Mouse (Mus musculus) limb, embryonic 12.5 days (tissue): Measurements from ENCODE around the gene Lrrc31. TPM values are rescaled to one million over a fixed set of nuclear protein-coding genes. Genes with fewer than 3 reads are reported as not detected.

Experiments
- ATAC-seq: fragments of 200-750 bp; cut with Nextera tagmentation; 2 replicates; pipeline ENCODE4 v1.8.0; 2017; ENCODE audit warnings: low read depth, moderate TSS enrichment; ENCODE audit not compliant: insufficient number of reproducible peaks, insufficient read depth, low FRiP score, low TSS enrichment
- H3K27ac ChIP-seq: fragments of 300-500 bp; sonication (generic); 2 replicates; pipeline ENCODE4 v1.5.1; 2016; ENCODE audit warnings: mild to moderate bottlenecking, moderate library complexity
- H3K27me3 ChIP-seq: fragments of 300-500 bp; sonication (generic); 2 replicates; pipeline ENCODE4 v1.6.1; 2016; ENCODE audit warnings: mild to moderate bottlenecking, moderate library complexity
- H3K36me3 ChIP-seq: fragments of 300-500 bp; sonication (generic); 2 replicates; pipeline ENCODE4 v1.6.1; 2016; ENCODE audit warnings: mild to moderate bottlenecking, moderate library complexity
- H3K4me1 ChIP-seq: fragments of 300-500 bp; sonication (generic); replicated peaks from 2 replicates; pipeline ENCODE4 v1.6.1; 2016
- H3K4me2 ChIP-seq: fragments of 300-500 bp; sonication (generic); 2 replicates; pipeline ENCODE4 v1.6.1; 2016; ENCODE audit warnings: mild to moderate bottlenecking, moderate library complexity
- H3K4me3 ChIP-seq: fragments of 300-500 bp; sonication (generic); replicated peaks from 2 replicates; pipeline ENCODE4 v1.5.1; 2016; ENCODE audit warnings: mild to moderate bottlenecking
- H3K9ac ChIP-seq: fragments of 300-500 bp; sonication (generic); replicated peaks from 2 replicates; pipeline ENCODE4 v1.6.1; 2016; ENCODE audit warnings: mild to moderate bottlenecking, moderate library complexity
- H3K9me3 ChIP-seq: fragments of 300-500 bp; sonication (generic); 2 replicates; pipeline ENCODE4 v1.6.1; 2016; ENCODE audit warnings: mild to moderate bottlenecking, moderate library complexity
- WGBS: fragments of 180-500 bp; shearing (Covaris S2); methylation state at CpG from one replicate; pipeline ENCODE4 v1.1.7; 2016; 5-methylcytosine and 5-hydroxymethylcytosine counted together
- polyA plus RNA-seq: library from polyadenylated mRNA; unstranded; fragments of >200 nt; fragmentation: Nextera tagmentation; extraction: Ambion mirVana; gene quantifications from 2 replicates; pipeline ENCODE4 v1.2.1, GENCODE M21; 2016

Lrrc31 gene
- polyA plus RNA-seq, 1 experiment from 2014 or later = not detected

- Histone ChIP-seq H3K4me2 (no peak overlapping the region), H3K4me1 (no peaks in the 10 kb centered on the region), H3K27me3 (no peaks in the 10 kb centered on the region), H3K27ac (no peak overlapping the region), H3K9me3 (no peaks in the 10 kb centered on the region), H3K4me3 (no peak overlapping the region), H3K36me3 (no peaks in the 10 kb centered on the region), H3K9ac (no peak overlapping the region)
- 35% methylated on average over 5 of the region's 5 CpGs for WGBS
- no peak for ATAC-seq
Observed at GRCm38 (mm10) chr3:30723179-30723578, 23.5 kb upstream of the Lrrc31 start.

DNA sequence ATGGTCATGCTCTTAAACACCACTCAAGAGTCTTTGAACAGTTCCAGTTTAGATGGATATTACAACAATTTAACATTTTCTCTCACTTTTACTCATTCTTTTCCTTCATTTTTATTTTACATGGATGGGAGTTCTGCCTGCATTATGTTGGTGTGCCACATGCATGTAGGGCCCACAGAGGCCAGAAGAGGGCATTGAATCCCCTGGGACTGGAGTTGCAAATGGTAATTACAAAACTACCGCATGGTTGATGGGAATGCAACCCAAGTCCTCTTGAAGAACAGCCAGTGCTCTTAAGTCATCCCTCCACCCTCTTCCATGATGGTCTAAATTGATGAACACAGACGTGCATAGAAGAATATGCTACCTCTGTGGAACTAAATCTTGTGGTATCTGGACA is 22.8 kb upstream of the Lrrc31 start:
- Histone ChIP-seq H3K9me3 (no peaks in the 10 kb centered on the region), H3K4me3 (no peak overlapping the region), H3K36me3 (no peaks in the 10 kb centered on the region), H3K27me3 (no peaks in the 10 kb centered on the region), H3K4me2 (no peak overlapping the region), H3K4me1 (no peaks in the 10 kb centered on the region), H3K9ac (no peak overlapping the region), H3K27ac (no peak overlapping the region)
- WGBS = 73% methylated on average over 2 of the region's 2 CpGs
- ATAC-seq = no peak

- WGBS = 80% methylated on average over 4 of the region's 4 CpGs
- ATAC-seq = no peak
- no peak overlapping the region for H3K27ac ChIP-seq
- no peak overlapping the region for H3K9ac ChIP-seq
- no peaks in the 10 kb centered on the region for H3K9me3 ChIP-seq
- H3K27me3 ChIP-seq = no peaks in the 10 kb centered on the region
- no peak overlapping the region for H3K4me2 ChIP-seq
- H3K4me1 ChIP-seq = no peaks in the 10 kb centered on the region
- H3K36me3 ChIP-seq = no peaks in the 10 kb centered on the region
- H3K4me3 ChIP-seq = no peak overlapping the region
Observed at GRCm38 (mm10) chr3:30722036-30722435, 22.4 kb upstream of the Lrrc31 start.

GRCm38 (mm10) chr3:30718649-30719048 is 19.0 kb upstream of the Lrrc31 start:
- no peak overlapping the region for H3K4me3 ChIP-seq

DNA sequence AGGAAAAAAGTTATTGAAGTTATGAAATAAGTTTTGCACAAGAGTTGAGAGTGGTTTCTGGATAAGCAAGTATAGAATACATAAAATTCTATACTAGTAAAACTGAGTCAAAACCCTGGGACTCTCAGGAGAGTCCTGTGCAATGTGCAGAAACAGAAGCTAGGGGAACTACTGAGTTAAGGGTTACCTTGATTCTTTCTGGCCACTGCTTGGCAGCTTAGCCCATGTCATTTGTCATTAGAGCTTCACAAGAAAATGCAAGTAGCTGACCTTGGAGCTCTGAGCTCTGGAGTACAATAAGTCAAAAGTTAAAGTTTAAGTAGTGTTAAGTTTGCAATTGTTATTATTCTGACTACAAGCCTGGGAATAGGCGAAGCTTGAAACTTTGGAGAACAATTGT is 13.7 kb upstream of the Lrrc31 start:
- ATAC-seq = no peak
- no peak overlapping the region for H3K4me3 ChIP-seq
- H3K4me1 ChIP-seq = no peaks in the 10 kb centered on the region
- no peaks in the 10 kb centered on the region for H3K9me3 ChIP-seq
- 88% methylated on average over 1 of the region's 1 CpGs for WGBS
- H3K4me2 ChIP-seq = no peak overlapping the region
- no peaks in the 10 kb centered on the region for H3K36me3 ChIP-seq
- no peaks in the 10 kb centered on the region for H3K27me3 ChIP-seq
- no peak overlapping the region for H3K27ac ChIP-seq
- no peak overlapping the region for H3K9ac ChIP-seq

More at GRCm38 (mm10) chr3:30718649-30719048, 19.0 kb upstream of the Lrrc31 start:
- Histone ChIP-seq H3K9me3 (no peaks in the 10 kb centered on the region), H3K4me2 (no peak overlapping the region), H3K27ac (no peak overlapping the region), H3K9ac (no peak overlapping the region), H3K27me3 (no peaks in the 10 kb centered on the region), H3K36me3 (no peaks in the 10 kb centered on the region), H3K4me1 (no peaks in the 10 kb centered on the region)
- no peak for ATAC-seq
- WGBS = 85% methylated on average over 3 of the region's 3 CpGs

DNA sequence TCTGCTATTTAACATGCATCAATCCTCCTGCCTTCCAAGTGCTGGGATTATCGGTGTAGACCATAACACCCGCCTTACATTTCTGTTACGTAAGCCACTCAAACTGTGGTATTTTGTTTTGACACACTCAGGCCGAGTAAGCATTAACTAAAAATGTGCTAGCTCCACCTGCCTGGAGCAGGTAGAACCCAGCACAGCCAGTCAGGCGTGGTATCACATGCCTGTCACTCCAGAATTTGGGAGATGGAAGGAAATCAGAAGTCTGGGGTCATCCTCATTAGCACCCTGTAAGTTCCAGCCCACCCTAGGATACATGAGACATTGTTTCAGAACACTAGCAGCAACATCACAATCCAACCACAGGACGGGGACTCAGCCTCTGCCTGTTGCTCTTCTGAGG is 10.5 kb upstream of the Lrrc31 start:
- no peak for ATAC-seq
- Histone ChIP-seq H3K9ac (no peak overlapping the region), H3K27me3 (no peaks in the 10 kb centered on the region), H3K4me3 (no peak overlapping the region), H3K4me2 (no peak overlapping the region), H3K36me3 (no peaks in the 10 kb centered on the region), H3K27ac (no peak overlapping the region), H3K4me1 (no peaks in the 10 kb centered on the region), H3K9me3 (no peaks in the 10 kb centered on the region)
- WGBS = 83% methylated on average over 6 of the region's 6 CpGs

DNA sequence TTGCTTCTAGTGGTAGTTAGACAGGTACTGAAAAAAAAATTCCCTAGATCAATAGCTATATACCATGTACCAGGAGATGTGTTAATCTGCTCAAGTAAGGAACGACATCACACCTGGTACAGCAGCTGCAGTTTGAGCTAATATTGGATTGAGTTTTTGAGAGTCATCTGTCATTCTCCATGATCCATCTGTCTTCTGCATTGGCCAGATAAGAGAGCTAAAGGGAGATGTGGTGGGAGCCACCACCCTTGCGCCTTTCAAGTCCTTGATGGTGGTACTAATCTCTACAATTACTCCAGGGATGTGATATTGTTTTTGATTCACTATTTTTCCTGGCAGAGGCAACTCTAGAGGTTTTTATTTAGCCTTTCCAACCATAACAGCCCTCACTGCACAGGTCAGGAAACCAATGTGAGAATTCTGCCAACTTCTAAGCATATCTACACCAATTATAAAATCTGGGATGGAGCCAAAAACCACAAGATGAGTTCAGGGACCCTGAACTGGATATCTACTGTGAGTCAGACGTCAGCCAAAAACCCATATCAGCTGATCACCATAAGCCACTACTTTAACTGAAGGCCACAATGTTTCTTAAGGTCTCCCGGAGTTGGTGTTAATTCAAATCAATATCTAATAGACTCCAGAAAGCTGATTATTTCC is 7.1 kb upstream of the Lrrc31 start:
- ATAC-seq = no peak
- Histone ChIP-seq H3K27ac (no peak overlapping the region), H3K36me3 (no peaks in the 10 kb centered on the region), H3K9ac (no peak overlapping the region), H3K9me3 (no peaks in the 10 kb centered on the region), H3K27me3 (no peaks in the 10 kb centered on the region), H3K4me2 (no peak overlapping the region), H3K4me3 (no peak overlapping the region), H3K4me1 (no peaks in the 10 kb centered on the region)
- 86% methylated on average over 4 of the region's 4 CpGs for WGBS

- Histone ChIP-seq H3K9ac (no peak overlapping the region), H3K27ac (no peak overlapping the region), H3K9me3 (no peaks in the 10 kb centered on the region), H3K4me3 (no peak overlapping the region), H3K4me2 (no peak overlapping the region), H3K27me3 (no peaks in the 10 kb centered on the region), H3K36me3 (no peaks in the 10 kb centered on the region), H3K4me1 (no peaks in the 10 kb centered on the region)
- WGBS = 85% methylated on average over 3 of the region's 3 CpGs
- ATAC-seq = no peak
Observed at GRCm38 (mm10) chr3:30705977-30706376, 6.3 kb upstream of the Lrrc31 start.

- no peak overlapping the region for H3K4me2 ChIP-seq
- H3K36me3 ChIP-seq = no peaks in the 10 kb centered on the region
- no peaks in the 10 kb centered on the region for H3K27me3 ChIP-seq
- H3K27ac ChIP-seq = no peak overlapping the region
- 61% methylated on average over 4 of the region's 4 CpGs for WGBS
- no peak overlapping the region for H3K4me3 ChIP-seq
- no peak for ATAC-seq
- no peaks in the 10 kb centered on the region for H3K4me1 ChIP-seq
- H3K9ac ChIP-seq = no peak overlapping the region
- H3K9me3 ChIP-seq = no peaks in the 10 kb centered on the region
Observed at GRCm38 (mm10) chr3:30697891-30698290, 1.8 kb downstream of the Lrrc31 start.

- ATAC-seq = no peak
- H3K9me3 ChIP-seq = no peaks in the 10 kb centered on the region
- 14% methylated on average over 2 of the region's 2 CpGs for WGBS
Observed at GRCm38 (mm10) chr3:30696346-30696745, 3.3 kb downstream of the Lrrc31 start.

GRCm38 (mm10) chr3:30695661-30696060 is 4.0 kb downstream of the Lrrc31 start:
- Histone ChIP-seq H3K27me3 (no peaks in the 10 kb centered on the region), H3K27ac (no peak overlapping the region), H3K9ac (no peak overlapping the region), H3K9me3 (no peaks in the 10 kb centered on the region), H3K4me2 (no peak overlapping the region), H3K4me1 (no peaks in the 10 kb centered on the region), H3K4me3 (no peak overlapping the region), H3K36me3 (no peaks in the 10 kb centered on the region)
- WGBS = 93% methylated on average over 2 of the region's 2 CpGs
- ATAC-seq = no peak

More at GRCm38 (mm10) chr3:30696346-30696745, 3.3 kb downstream of the Lrrc31 start:
- no peaks in the 10 kb centered on the region for H3K27me3 ChIP-seq
- no peak overlapping the region for H3K27ac ChIP-seq
- no peak overlapping the region for H3K4me3 ChIP-seq
- no peaks in the 10 kb centered on the region for H3K36me3 ChIP-seq
- no peaks in the 10 kb centered on the region for H3K4me1 ChIP-seq
- no peak overlapping the region for H3K4me2 ChIP-seq
- no peak overlapping the region for H3K9ac ChIP-seq

- WGBS = 67% methylated on average over 7 of the region's 7 CpGs
- no peaks in the 10 kb centered on the region for H3K36me3 ChIP-seq
- H3K27me3 ChIP-seq = no peaks in the 10 kb centered on the region
- H3K9ac ChIP-seq = no peak overlapping the region
- H3K4me2 ChIP-seq = no peak overlapping the region
- H3K4me1 ChIP-seq = no peaks in the 10 kb centered on the region
- no peak for ATAC-seq
- no peak overlapping the region for H3K4me3 ChIP-seq
- no peak overlapping the region for H3K27ac ChIP-seq
- H3K9me3 ChIP-seq = no peaks in the 10 kb centered on the region
Observed at GRCm38 (mm10) chr3:30690976-30691375, 8.7 kb downstream of the Lrrc31 start.
